Comparison of ENCODE assay signal across 8 mouse cellular contexts in the genomic region with DNA sequence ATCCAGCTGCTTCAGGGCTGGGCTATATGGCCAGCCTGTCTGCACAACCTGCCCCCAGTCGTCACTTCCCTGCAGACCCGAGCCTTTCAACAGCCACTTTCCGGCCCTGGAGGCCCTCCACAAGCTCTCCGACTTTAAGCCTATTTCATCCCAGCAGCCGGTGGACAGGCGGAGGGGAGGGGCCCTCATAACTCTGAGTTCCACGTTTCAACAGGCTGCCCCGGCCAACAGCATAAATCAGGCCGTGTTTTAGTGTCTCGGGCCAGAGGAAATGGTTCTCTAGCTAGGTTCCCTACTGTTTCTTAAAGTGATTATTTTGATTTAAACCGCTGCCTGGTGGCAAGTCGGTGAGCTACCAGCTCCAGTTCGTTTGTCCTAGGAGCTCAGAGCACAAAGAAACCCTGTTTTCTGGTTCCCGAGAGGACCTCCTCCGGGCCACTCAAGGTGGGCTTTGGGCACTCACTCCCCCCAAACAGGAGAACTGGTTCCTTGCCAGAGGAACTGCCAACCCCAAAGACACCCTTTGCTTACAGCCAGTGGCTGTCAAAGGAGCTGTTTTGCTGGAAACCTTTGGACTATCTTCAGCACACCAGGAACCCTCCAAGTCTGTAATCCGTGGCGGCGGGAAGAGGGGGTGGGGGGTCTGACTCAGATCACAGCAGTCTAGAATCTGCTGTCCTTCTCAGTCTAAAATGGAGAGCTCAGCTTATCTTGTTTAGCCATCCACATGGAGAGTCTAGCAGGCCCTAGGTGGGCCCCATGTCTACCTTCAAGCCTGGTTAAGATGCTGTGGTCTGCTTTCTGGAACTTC.
DNase-seq lines count a peak whose midpoint lies in the region; ATAC-seq and TF ChIP-seq lines count a peak whose summit lies in the region.

No protein-coding gene starts in this region.

- WGBS in embryonic facial prominence, embryonic 14.5 days: 7% methylated on average over 18 of the region's 18 CpGs
- 11% methylated on average over 18 of the region's 18 CpGs for WGBS in heart, embryonic 11.5 days (ENCODE audit: insufficient replicate concordance)
- 14% methylated on average over 18 of the region's 18 CpGs for WGBS in kidney, adult 2 months

- no peak for TF ChIP-seq CTCF in layer of hippocampus, adult 2 months (conservative IDR thresholded peaks at IDR 0.05)
- no peak for TF ChIP-seq CTCF in kidney, adult 2 months (conservative IDR thresholded peaks at IDR 0.05; ENCODE audit: insufficient read depth, insufficient read length, low read depth, low read length)

- H3K9ac ChIP-seq in embryonic facial prominence, embryonic 14.5 days (ENCODE audit: low read depth, low read length): peak overlapping the region; percentile 21
- H3K9ac ChIP-seq in heart, embryonic 11.5 days (ENCODE audit: low read depth, low read length): peak overlapping the region; percentile 62

- no peaks in the 10 kb centered on the region for H3K27me3 ChIP-seq in embryonic facial prominence, embryonic 14.5 days (replicated peaks; ENCODE audit: control insufficient read depth, insufficient read depth, low read length)
- no peaks in the 10 kb centered on the region for H3K27me3 ChIP-seq in heart, embryonic 11.5 days (ENCODE audit: control insufficient read depth, insufficient read depth, low read length)
- no peaks in the 10 kb centered on the region for H3K27me3 ChIP-seq in kidney, adult 2 months (replicated peaks; ENCODE audit: control insufficient read depth, insufficient read depth, low read length)

- no peak overlapping the region for H3K4me3 ChIP-seq in layer of hippocampus, adult 2 months
- H3K4me3 ChIP-seq in embryonic facial prominence, embryonic 14.5 days (ENCODE audit: low read depth, low read length): no peak overlapping the region
- H3K4me3 ChIP-seq in heart, embryonic 11.5 days (ENCODE audit: low read depth, low read length): no peak overlapping the region
- H3K4me3 ChIP-seq in kidney, adult 2 months (ENCODE audit: insufficient read depth, low read depth, low read length): no peak overlapping the region

- no peaks in the 10 kb centered on the region for H3K9me3 ChIP-seq in embryonic facial prominence, embryonic 14.5 days (ENCODE audit: control insufficient read depth, low read length)
- no peaks in the 10 kb centered on the region for H3K9me3 ChIP-seq in heart, embryonic 11.5 days (replicated peaks; ENCODE audit: control insufficient read depth, low read length)

- H3K27ac ChIP-seq in layer of hippocampus, adult 2 months: peak overlapping the region; percentile 28; the same call in 1 of the 2 replicates
- peak overlapping the region; percentile 81 for H3K27ac ChIP-seq in embryonic facial prominence, embryonic 14.5 days (replicated peaks; ENCODE audit: low read depth, low read length)
- peak overlapping the region; percentile 86 for H3K27ac ChIP-seq in heart, embryonic 11.5 days (ENCODE audit: low read depth, low read length)
- peak overlapping the region; percentile 43; the same call in 1 of the 2 replicates for H3K27ac ChIP-seq in kidney, adult 2 months (ENCODE audit: insufficient read depth, low read depth, low read length)

- H3K4me1 ChIP-seq in embryonic facial prominence, embryonic 14.5 days (ENCODE audit: control insufficient read depth, insufficient read depth, low read length): peaks cover 59% of the 10 kb centered on the region
- H3K4me1 ChIP-seq in heart, embryonic 11.5 days (ENCODE audit: control insufficient read depth, insufficient read depth, low read length): peaks cover 65% of the 10 kb centered on the region
- no peaks in the 10 kb centered on the region for H3K4me1 ChIP-seq in kidney, adult 2 months (ENCODE audit: control insufficient read depth, insufficient read depth, low read length)

- peak; percentile 63 for ATAC-seq in embryonic facial prominence, embryonic 14.5 days (ENCODE audit: low read depth)
- 0 out of 2 replicates have a peak, but pooled peaks have one; percentile 37 for ATAC-seq in heart, embryonic 11.5 days (replicated peaks; ENCODE audit: insufficient number of reproducible peaks, low FRiP score, low TSS enrichment)
- ATAC-seq in megakaryocyte progenitor cell, adult 5-6 weeks (replicated peaks; ENCODE audit: poor library complexity): peak; percentile 20; the same call in 1 of the 2 replicates
- ATAC-seq in erythroblast, adult 5-6 weeks (replicated peaks; ENCODE audit: low FRiP score, poor library complexity, severe bottlenecking): no peak

- H3K36me3 ChIP-seq in embryonic facial prominence, embryonic 14.5 days (ENCODE audit: control insufficient read depth, insufficient read depth, low read length): no peaks in the 10 kb centered on the region
- no peaks in the 10 kb centered on the region for H3K36me3 ChIP-seq in heart, embryonic 11.5 days (ENCODE audit: control insufficient read depth, insufficient read depth, low read length)
- no peaks in the 10 kb centered on the region for H3K36me3 ChIP-seq in kidney, adult 2 months (ENCODE audit: control insufficient read depth, insufficient read depth, low read length)

- TF ChIP-seq POLR2A in kidney, adult 2 months (IDR thresholded peaks at IDR 0.05; ENCODE audit: low read depth, low read length): no peak

- peak overlapping the region; percentile 6; the same call in 1 of the 2 replicates for H3K4me2 ChIP-seq in embryonic facial prominence, embryonic 14.5 days (ENCODE audit: low read depth, low read length)
- H3K4me2 ChIP-seq in heart, embryonic 11.5 days: peak overlapping the region; percentile 47

- DNase-seq in layer of hippocampus, adult 2 months (ENCODE audit: low spot score in 2 of 2): no peak
- no peak for DNase-seq in layer of hippocampus, adult 11-12 months (ENCODE audit: low spot score)
- peak; percentile 84 for DNase-seq in embryonic facial prominence, embryonic 14.5 days (ENCODE audit: low spot score)
- peak; percentile 78 for DNase-seq in kidney, adult 2 months
- DNase-seq in urinary bladder, postnatal 36 days (ENCODE audit: low spot score in 2 of 2): peak; percentile 42 to 62

Comparison
In these comparisons a context has a peak if more than half of its experiments do, and no peak if none do; other contexts are left out.
1. DNase-seq: peak in embryonic facial prominence, embryonic 14.5 days (single experiment), kidney, adult 2 months (single experiment) and urinary bladder, postnatal 36 days (2 of 2); none in layer of hippocampus, adult 2 months (0 of 2) and layer of hippocampus, adult 11-12 months (single experiment).
2. H3K27ac ChIP-seq: peak in every context shown above with its lines; median percentile 86 in heart, embryonic 11.5 days; 81 in embryonic facial prominence, embryonic 14.5 days; 43 in kidney, adult 2 months; 28 in layer of hippocampus, adult 2 months.